Mouse (Mus musculus) CH12.LX (cell line): ENCODE results near the gene B3galt4.

Experiments
- CHD2 ChIP-seq: IDR thresholded peaks from 2 replicates; pipeline ENCODE4 v1.6.1; 2011; ENCODE audit warnings: low read length, improper control_type of control experiment
- CTCF ChIP-seq, 2 experiments: IDR thresholded peaks in 1 of 2; conservative IDR thresholded peaks in 1 of 2; 2 replicates each; pipeline ENCODE4 v1.5.1; 2011 to 2012; ENCODE audit warnings: low read depth in 2 of 2, low read length in 2 of 2, improper control_type of control experiment in 1 of 2, inconsistent platforms in 1 of 2, mild to moderate bottlenecking in 1 of 2, moderate library complexity in 1 of 2
- HCFC1 ChIP-seq: IDR thresholded peaks from 2 replicates; pipeline ENCODE4 v1.6.1; 2012; ENCODE audit warnings: low read depth, mild to moderate bottlenecking, inconsistent platforms, low read length, improper control_type of control experiment
- MEF2A ChIP-seq: IDR thresholded peaks from 2 replicates; pipeline ENCODE4 v1.6.1; 2014; ENCODE audit warnings: low read depth, mild to moderate bottlenecking, inconsistent platforms, low read length, improper control_type of control experiment, borderline replicate concordance
- NRF1 ChIP-seq: IDR thresholded peaks from 2 replicates; pipeline ENCODE4 v1.6.1; 2014; ENCODE audit warnings: low read depth, mild to moderate bottlenecking, inconsistent platforms, low read length, improper control_type of control experiment, moderate library complexity
- POLR2A ChIP-seq: IDR thresholded peaks from 2 replicates; pipeline ENCODE4 v1.6.1; 2011; ENCODE audit warnings: low read depth, mild to moderate bottlenecking, improper control_type of control experiment, low read length
- POLR2AphosphoS2 ChIP-seq: IDR thresholded peaks from 2 replicates; pipeline ENCODE4 v1.6.1; 2011; ENCODE audit warnings: low read depth, low read length, improper control_type of control experiment
- RAD21 ChIP-seq: IDR thresholded peaks from 2 replicates; pipeline ENCODE4 v1.6.1; 2011; ENCODE audit warnings: low read depth, mild to moderate bottlenecking, low read length, improper control_type of control experiment, moderate library complexity
- SIN3A ChIP-seq: IDR thresholded peaks from 2 replicates; pipeline ENCODE4 v1.6.1; 2012; ENCODE audit warnings: low read length, improper control_type of control experiment, inconsistent platforms
- TCF12 ChIP-seq: IDR thresholded peaks from 2 replicates; pipeline ENCODE4 v1.6.1; 2014; ENCODE audit warnings: low read depth, mild to moderate bottlenecking, inconsistent platforms, low read length, improper control_type of control experiment
- USF1 ChIP-seq: IDR thresholded peaks from 2 replicates; pipeline ENCODE4 v1.6.1; 2014; ENCODE audit warnings: low read depth, mild to moderate bottlenecking, inconsistent platforms, low read length, improper control_type of control experiment
- USF2 ChIP-seq: conservative IDR thresholded peaks from 2 replicates; pipeline ENCODE4 v1.6.1; 2011; ENCODE audit warnings: low read depth, low read length, improper control_type of control experiment
- ZC3H11A ChIP-seq: IDR thresholded peaks from 2 replicates; pipeline ENCODE4 v1.6.1; 2012; ENCODE audit warnings: low read depth, mild to moderate bottlenecking, inconsistent platforms, low read length, improper control_type of control experiment
- ZMIZ1 ChIP-seq: IDR thresholded peaks from 2 replicates; pipeline ENCODE4 v1.6.1; 2012; ENCODE audit warnings: low read depth, mild to moderate bottlenecking, inconsistent platforms, low read length, improper control_type of control experiment

DNA sequence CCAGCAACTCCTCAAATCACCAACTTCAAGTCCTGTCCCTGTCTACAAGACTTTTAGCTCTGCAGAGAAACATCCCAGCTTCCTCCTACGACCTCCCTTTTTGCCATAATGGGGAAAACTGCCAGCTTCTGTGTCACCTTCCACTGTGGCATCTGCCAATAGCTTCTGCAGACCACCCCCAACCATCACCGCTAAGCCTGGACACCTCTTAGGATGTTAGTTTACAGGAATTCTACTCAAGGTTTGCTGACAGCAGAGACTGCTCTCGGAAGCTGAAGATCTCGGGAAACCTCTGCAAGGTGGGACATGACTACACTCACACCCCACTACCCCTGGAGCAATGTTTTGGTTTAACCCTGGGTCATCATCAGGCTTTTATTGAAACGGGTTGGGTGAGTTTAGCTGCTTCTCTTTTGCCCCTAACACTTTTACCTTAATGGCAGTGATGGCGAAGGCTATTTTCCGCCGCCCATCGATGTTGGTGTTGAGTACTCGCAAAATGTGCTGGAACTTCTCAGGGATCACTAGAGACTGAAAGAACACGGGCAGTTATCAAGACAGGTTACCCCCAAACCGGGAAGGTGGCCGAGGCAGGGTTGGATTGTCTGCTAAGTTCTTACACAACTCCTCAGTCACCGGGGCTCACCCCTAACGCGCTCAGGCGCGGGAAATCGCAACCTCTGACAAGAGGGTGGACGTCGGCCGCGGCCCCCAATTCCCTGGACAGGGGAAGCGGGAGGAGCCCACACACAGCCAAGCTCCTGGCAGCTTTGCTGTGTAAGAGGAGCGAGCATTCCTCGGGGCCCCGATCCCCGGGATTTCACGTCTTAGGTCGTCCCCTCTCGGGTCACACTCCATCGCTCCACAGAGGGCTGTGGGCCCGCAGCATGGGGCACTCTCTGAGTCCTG is 3.6 kb upstream of the B3galt4 start:
- no peak for TF ChIP-seq CTCF (conservative IDR thresholded peaks at IDR 0.05 in 1 of 2, IDR thresholded peaks at IDR 0.05 in 1 of 2; ENCODE audit: low read depth in 2 of 2, low read length in 2 of 2)
- TF ChIP-seq RAD21: no peak
- TF ChIP-seq ZC3H11A: no peak
- peak; percentile 16; the same call in 1 of the 2 replicates for TF ChIP-seq POLR2A
- no peak for TF ChIP-seq CHD2
- TF ChIP-seq POLR2AphosphoS2: peak; percentile 45; the same call in 1 of the 2 replicates
- TF ChIP-seq USF2: no peak
- no peak; the same call in 1 of the 2 replicates for TF ChIP-seq SIN3A
- TF ChIP-seq HCFC1: no peak
- no peak for TF ChIP-seq MEF2A
- TF ChIP-seq NRF1: no peak
- TF ChIP-seq USF1: no peak
- no peak; the same call in none of the 2 replicates for TF ChIP-seq ZMIZ1
- TF ChIP-seq TCF12: no peak
